Mouse (Mus musculus) heart, postnatal 0 days (tissue): ENCODE measurements around the gene Kctd17. TPM values are rescaled to one million over a fixed set of nuclear protein-coding genes. Genes with fewer than 3 reads are reported as not detected.
A peak's percentile ranks its signal among the peaks of the same experiment; 100 is the strongest.

Experiments used
- ATAC-seq: fragments of 200-750 bp; cut with Nextera tagmentation; 2 replicates; pipeline ENCODE4 v1.8.0; 2017; ENCODE audit warnings: low read depth, moderate number of reproducible peaks, moderate library complexity; ENCODE audit not compliant: insufficient read depth
- DNase-seq: peaks from one replicate; pipeline ENCODE4 v3.0.0-alpha.2; 2016; ENCODE audit warnings: low spot score
- H3K27ac ChIP-seq: fragments of 300-500 bp; sonication (generic); 2 replicates; pipeline ENCODE4 v1.5.1; 2014; ENCODE audit warnings: low read depth, mild to moderate bottlenecking
- H3K27me3 ChIP-seq: fragments of 300-500 bp; sonication (generic); 2 replicates; pipeline ENCODE4 v1.6.1; 2014; ENCODE audit warnings: low read length, mixed read lengths; ENCODE audit not compliant: control insufficient read depth, insufficient read depth
- H3K36me3 ChIP-seq: fragments of 300-500 bp; sonication (generic); replicated peaks from 2 replicates; pipeline ENCODE4 v1.6.1; 2014; ENCODE audit warnings: low read length, mixed read lengths; ENCODE audit not compliant: control insufficient read depth, insufficient read depth
- H3K4me1 ChIP-seq: fragments of 300-500 bp; sonication (generic); 2 replicates; pipeline ENCODE4 v1.6.1; 2014; ENCODE audit warnings: antibody characterized with exemption; ENCODE audit not compliant: control insufficient read depth, insufficient read depth
- H3K4me2 ChIP-seq: fragments of 300-500 bp; sonication (generic); 2 replicates; pipeline ENCODE4 v1.6.1; 2014; ENCODE audit warnings: low read depth, mild to moderate bottlenecking, low read length, moderate library complexity
- H3K4me3 ChIP-seq: fragments of 300-500 bp; sonication (generic); 2 replicates; pipeline ENCODE4 v1.5.1; 2014; ENCODE audit warnings: low read depth, low read length
- H3K9ac ChIP-seq: fragments of 300-500 bp; sonication (generic); replicated peaks from 2 replicates; pipeline ENCODE4 v1.6.1; 2014; ENCODE audit warnings: low read depth, low read length, mixed read lengths
- H3K9me3 ChIP-seq: fragments of 300-500 bp; sonication (generic); replicated peaks from 2 replicates; pipeline ENCODE4 v1.6.1; 2016; ENCODE audit warnings: low read length; ENCODE audit not compliant: control insufficient read depth
- CTCF ChIP-seq: IDR thresholded peaks from 2 replicates; pipeline ENCODE4 v1.5.1; 2016; ENCODE audit warnings: antibody characterized with exemption, control low read depth, low read depth
- EP300 ChIP-seq: IDR thresholded peaks from 2 replicates; pipeline ENCODE4 v1.6.1; 2016; ENCODE audit warnings: antibody characterized with exemption, low read depth
- WGBS: fragments of 180-500 bp; shearing (Covaris S2); extraction: QIAGEN DNeasy Blood & Tissue Kit; methylation state at CpG from one replicate; pipeline ENCODE4 v1.1.7; 2014; 5-methylcytosine and 5-hydroxymethylcytosine counted together
- polyA plus RNA-seq: library from polyadenylated mRNA; unstranded; fragments of >200 nt; fragmentation: Nextera tagmentation; extraction: Ambion mirVana; gene quantifications from 2 replicates; pipeline ENCODE4 v1.2.1, GENCODE M21; 2015
- total RNA-seq: library from RNA; depleted of rRNA; stranded (reverse); fragments of >200 nt; gene quantifications from 2 replicates; pipeline ENCODE4 v1.2.3, GENCODE M21; 2014; ENCODE audit warnings: low replicate concordance

Gene Kctd17
- total and polyA plus RNA-seq, 2 experiments from 2014 or later, result 17.8 to 49.8 TPM

- Histone ChIP-seq H3K4me2 (no peak overlapping the region), H3K9me3 (no peaks in the 10 kb centered on the region), H3K9ac (no peak overlapping the region), H3K27ac (no peak overlapping the region), H3K27me3 (peaks cover 23% of the 10 kb centered on the region), H3K4me1 (no peaks in the 10 kb centered on the region), H3K4me3 (no peak overlapping the region), H3K36me3 (no peaks in the 10 kb centered on the region)
- DNase-seq (no peak), ATAC-seq (no peak)
- WGBS, result 54% methylated on average over 4 of the region's 4 CpGs
- TF ChIP-seq CTCF (no peak), EP300 (no peak)
These were observed 3.1 kb upstream of the Kctd17 start for GRCm38 (mm10) chr15:78425230-78425629.

DNA sequence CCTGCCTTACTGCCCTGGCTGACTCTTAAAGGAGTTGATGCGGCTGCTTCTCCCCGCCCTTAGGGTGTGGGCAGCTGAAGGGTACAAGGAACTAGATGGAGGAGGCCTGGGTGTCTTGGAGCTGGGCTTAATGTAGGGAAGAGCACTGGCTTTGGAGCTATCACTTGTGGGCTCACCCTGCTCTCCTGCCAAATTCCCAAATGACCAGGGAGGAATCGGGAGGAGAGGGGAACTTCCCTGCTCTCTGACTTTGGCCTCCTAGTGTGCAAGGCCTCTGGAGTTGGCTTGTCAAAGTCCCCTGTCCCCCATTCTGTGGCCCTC, 735 bp downstream of the Kctd17 start:
- no peak for ATAC-seq
- Histone ChIP-seq H3K9ac (peak overlapping the region; percentile 55), H3K27me3 (peaks cover 18% of the 10 kb centered on the region), H3K9me3 (no peaks in the 10 kb centered on the region), H3K4me2 (peak overlapping the region; percentile 72), H3K36me3 (peaks cover 5% of the 10 kb centered on the region), H3K4me3 (peak overlapping the region; percentile 58), H3K27ac (peak overlapping the region; percentile 75), H3K4me1 (no peaks in the 10 kb centered on the region)
- DNase-seq, result no peak
- WGBS, result 28% methylated on average over 3 of the region's 3 CpGs
- TF ChIP-seq CTCF, result no peak
- TF ChIP-seq EP300, result no peak

- H3K36me3 ChIP-seq, result peaks cover 5% of the 10 kb centered on the region
- no peaks in the 10 kb centered on the region for H3K9me3 ChIP-seq
- no peaks in the 10 kb centered on the region for H3K4me1 ChIP-seq
- H3K27me3 ChIP-seq, result peaks cover 14% of the 10 kb centered on the region
- 0 out of 2 replicates have a peak overlapping the region, but pooled peaks have one; percentile 55 for H3K9ac ChIP-seq
- TF ChIP-seq EP300 (0 out of 2 replicates have a peak, but pooled peaks have one; percentile 11), CTCF (no peak)
- 64% methylated on average over 13 of the region's 13 CpGs for WGBS
- ATAC-seq, result peak; percentile 34
- H3K27ac ChIP-seq, result peak overlapping the region; percentile 75
- H3K4me3 ChIP-seq, result no peak overlapping the region
- DNase-seq, result no peak
- peak overlapping the region; percentile 72 for H3K4me2 ChIP-seq
These were observed 1.7 kb downstream of the Kctd17 start for GRCm38 (mm10) chr15:78429871-78430622.

DNA sequence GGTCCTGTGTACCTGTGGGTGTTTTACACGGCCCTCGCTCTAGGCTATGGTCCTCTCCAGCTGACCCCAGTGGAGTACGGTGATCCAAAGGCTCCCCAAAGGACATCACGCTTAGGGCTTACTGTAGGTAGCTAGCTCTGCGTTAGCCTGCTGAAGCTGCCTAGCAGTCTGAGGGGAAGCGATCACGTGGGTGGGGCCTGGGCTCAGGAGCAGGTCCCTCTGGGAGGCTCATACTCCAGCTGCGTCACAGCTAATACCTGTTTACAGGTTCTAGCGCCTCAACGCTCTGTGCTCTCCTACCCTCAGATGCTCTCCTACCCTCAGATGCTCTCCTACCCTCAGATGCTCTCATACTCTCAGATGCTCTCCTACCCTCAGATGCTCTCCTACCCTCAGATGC, 2.5 kb downstream of the Kctd17 start:
- DNase-seq (no peak), ATAC-seq (no peak)
- H3K9me3 ChIP-seq, result no peaks in the 10 kb centered on the region
- peak overlapping the region; percentile 75 for H3K27ac ChIP-seq
- peaks cover 5% of the 10 kb centered on the region for H3K36me3 ChIP-seq
- peaks cover 14% of the 10 kb centered on the region for H3K27me3 ChIP-seq
- peak overlapping the region; percentile 72 for H3K4me2 ChIP-seq
- no peaks in the 10 kb centered on the region; the same call in 1 of the 2 replicates for H3K4me1 ChIP-seq
- H3K9ac ChIP-seq, result no peak overlapping the region
- WGBS, result 86% methylated on average over 10 of the region's 10 CpGs
- no peak for TF ChIP-seq CTCF
- no peak for TF ChIP-seq EP300
- no peak overlapping the region for H3K4me3 ChIP-seq

DNA sequence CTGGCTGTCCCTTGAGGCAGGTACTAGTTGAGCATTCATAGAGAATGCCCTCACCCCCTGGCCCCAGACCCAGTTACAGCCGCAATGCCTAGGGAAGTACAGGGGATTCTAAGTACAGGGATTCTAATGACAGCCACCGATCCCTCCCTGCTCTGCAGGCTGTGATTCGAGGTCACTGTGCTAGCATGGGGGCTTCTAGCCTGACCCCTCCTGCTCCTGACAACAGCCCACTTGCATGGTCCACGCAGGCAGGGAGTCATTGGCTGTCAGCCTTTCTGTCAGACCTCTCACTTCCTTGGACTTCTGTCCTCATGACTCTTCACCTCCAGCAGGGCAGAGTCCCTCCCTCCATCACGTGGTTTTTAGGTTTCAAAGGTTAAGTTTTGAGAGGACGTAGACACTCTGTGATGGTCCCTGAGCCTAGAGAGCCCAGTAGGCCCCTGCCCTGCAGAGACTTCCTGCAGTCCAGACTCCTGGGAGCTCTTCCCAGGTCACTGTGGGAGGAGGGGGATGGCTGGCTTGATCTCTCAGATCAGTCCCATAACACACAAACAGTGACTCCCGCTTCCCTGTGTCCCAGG, 3.3 kb downstream of the Kctd17 start:
- Histone ChIP-seq H3K36me3 (peaks cover 5% of the 10 kb centered on the region), H3K4me3 (no peak overlapping the region), H3K9ac (no peak overlapping the region), H3K4me2 (no peak overlapping the region), H3K4me1 (no peaks in the 10 kb centered on the region; the same call in none of the 2 replicates), H3K9me3 (no peaks in the 10 kb centered on the region), H3K27ac (no peak overlapping the region), H3K27me3 (peaks cover 14% of the 10 kb centered on the region)
- ATAC-seq, result no peak
- no peak for DNase-seq
- no peak for TF ChIP-seq EP300
- TF ChIP-seq CTCF, result no peak
- 77% methylated on average over 7 of the region's 7 CpGs for WGBS
